Mouse (Mus musculus) fat pad, adult 2 months (tissue): ENCODE measurements around the gene 4930595D18Rik.

Experiments used
- DNase-seq: peaks from one replicate; pipeline ENCODE4 v3.0.0-alpha.2; 2011; ENCODE audit warnings: low read depth, low spot score; ENCODE audit errors: extremely low read depth

4930595D18Rik gene

GRCm38 (mm10) chr12:111143005-111143508 lies 41.2 kb downstream of the 4930595D18Rik start:
- DNase-seq, result no peak

- no peak for DNase-seq
These were observed 47.2 kb downstream of the 4930595D18Rik start for GRCm38 (mm10) chr12:111137079-111137478.

- no peak for DNase-seq
These were observed 48.3 kb downstream of the 4930595D18Rik start for GRCm38 (mm10) chr12:111135953-111136352.

- no peak for DNase-seq
These were observed 49.2 kb downstream of the 4930595D18Rik start for GRCm38 (mm10) chr12:111134791-111135733.

GRCm38 (mm10) chr12:111134169-111134568 lies 50.1 kb downstream of the 4930595D18Rik start:
- no peak for DNase-seq

- DNase-seq, result no peak
These were observed 58.6 kb downstream of the 4930595D18Rik start for GRCm38 (mm10) chr12:111125666-111126065.

- DNase-seq, result no peak
These were observed 59.6 kb downstream of the 4930595D18Rik start for GRCm38 (mm10) chr12:111124601-111125260.

GRCm38 (mm10) chr12:111122332-111122852 lies 61.9 kb downstream of the 4930595D18Rik start:
- no peak for DNase-seq

- DNase-seq, result peak; percentile 18
These were observed 63.2 kb downstream of the 4930595D18Rik start for GRCm38 (mm10) chr12:111120976-111121645.

GRCm38 (mm10) chr12:111119506-111120085 lies 64.7 kb downstream of the 4930595D18Rik start:
- DNase-seq, result no peak

- DNase-seq, result no peak
These were observed 69.7 kb downstream of the 4930595D18Rik start for GRCm38 (mm10) chr12:111114593-111114992.

- DNase-seq, result no peak
These were observed 73.1 kb downstream of the 4930595D18Rik start for GRCm38 (mm10) chr12:111111176-111111575.
